Mouse (Mus musculus) testis, postnatal 10 days (tissue): ENCODE measurements around the gene Gm20931.
"Not testable (repeated sequence)": the region's sequence is repeated elsewhere in the genome, so short reads cannot be mapped to it uniquely, and the experiment has no call there.

Source experiments
- DNase-seq: peaks from one replicate; pipeline ENCODE4 v3.0.0; 2021; ENCODE audit warnings: low spot score

Gm20931 gene

GRCm38 (mm10) chrY:55213420-55213819, at the start of gene Gm20931:
Gm20931 (plus strand) TSS chrY:55213720.
- DNase-seq: not testable (repeated sequence)
